Mouse (Mus musculus) intestine, postnatal 0 days (tissue): ENCODE results near the gene Dlgap1. TPM values are rescaled to one million over a fixed set of nuclear protein-coding genes. Genes with fewer than 3 reads are reported as not detected.

Experiments used
- ATAC-seq: fragments of 200-750 bp; cut with Nextera tagmentation; 2 replicates; pipeline ENCODE4 v1.8.0; 2017; ENCODE audit warnings: mild to moderate bottlenecking, moderate TSS enrichment, moderate library complexity
- H3K27ac ChIP-seq: fragments of 300-500 bp; sonication (generic); 2 replicates; pipeline ENCODE4 v1.5.1; 2014; ENCODE audit warnings: mild to moderate bottlenecking, low read depth, low read length, moderate library complexity
- H3K27me3 ChIP-seq: fragments of 300-500 bp; sonication (generic); replicated peaks from 2 replicates; pipeline ENCODE4 v1.6.1; 2014; ENCODE audit warnings: low read length, mixed read lengths; ENCODE audit not compliant: control insufficient read depth, insufficient read depth
- H3K36me3 ChIP-seq: fragments of 300-500 bp; sonication (generic); 2 replicates; pipeline ENCODE4 v1.6.1; 2014; ENCODE audit warnings: mild to moderate bottlenecking, moderate library complexity; ENCODE audit not compliant: control insufficient read depth, insufficient read depth
- H3K4me1 ChIP-seq: fragments of 300-500 bp; sonication (generic); replicated peaks from 2 replicates; pipeline ENCODE4 v1.6.1; 2014; ENCODE audit warnings: antibody characterized with exemption, low read length, mixed read lengths; ENCODE audit not compliant: control insufficient read depth, insufficient read depth
- H3K4me2 ChIP-seq: fragments of 300-500 bp; sonication (generic); replicated peaks from 2 replicates; pipeline ENCODE4 v1.6.1; 2014; ENCODE audit warnings: low read depth, mild to moderate bottlenecking, moderate library complexity
- H3K4me3 ChIP-seq: fragments of 300-500 bp; sonication (generic); 2 replicates; pipeline ENCODE4 v1.5.1; 2014; ENCODE audit warnings: low read depth, low read length
- H3K9ac ChIP-seq: fragments of 300-500 bp; sonication (generic); 2 replicates; pipeline ENCODE4 v1.6.1; 2014; ENCODE audit warnings: mild to moderate bottlenecking, low read depth, low read length
- H3K9me3 ChIP-seq: fragments of 300-500 bp; sonication (generic); 2 replicates; pipeline ENCODE4 v1.6.1; 2016; ENCODE audit warnings: mixed run types; ENCODE audit not compliant: control insufficient read depth
- CTCF ChIP-seq: sonication (generic); IDR thresholded peaks from 2 replicates; pipeline ENCODE4 v1.5.1; 2016; ENCODE audit warnings: low read depth, mild to moderate bottlenecking, control low read depth, antibody characterized with exemption, moderate library complexity
- WGBS: fragments of 180-500 bp; shearing (Covaris S2); extraction: QIAGEN DNeasy Blood & Tissue Kit; methylation state at CpG from one replicate; pipeline ENCODE4 v1.1.7; 2014; 5-methylcytosine and 5-hydroxymethylcytosine counted together
- polyA plus RNA-seq: library from polyadenylated mRNA; unstranded; fragments of >200 nt; fragmentation: Nextera tagmentation; extraction: Ambion mirVana; gene quantifications from 2 replicates; pipeline ENCODE4 v1.2.1, GENCODE M21; 2015

Dlgap1 gene
- polyA plus RNA-seq, 1 experiment from 2014 or later = 0.85 TPM

GRCm38 (mm10) chr17:70664484-70665040 is 695.7 kb downstream of the Dlgap1 start:
- H3K4me2 ChIP-seq = no peak overlapping the region
- no peaks in the 10 kb centered on the region for H3K36me3 ChIP-seq
- H3K4me1 ChIP-seq = no peaks in the 10 kb centered on the region
- H3K4me3 ChIP-seq = no peak overlapping the region
- H3K27me3 ChIP-seq = no peaks in the 10 kb centered on the region
- no peaks in the 10 kb centered on the region for H3K9me3 ChIP-seq
- H3K9ac ChIP-seq = no peak overlapping the region
- H3K27ac ChIP-seq = no peak overlapping the region
- TF ChIP-seq CTCF = no peak
- no peak for ATAC-seq

GRCm38 (mm10) chr17:70673985-70674384 is 705.1 kb downstream of the Dlgap1 start:
- no peak overlapping the region for H3K9ac ChIP-seq
- 83% methylated on average over 13 of the region's 13 CpGs for WGBS
- H3K4me1 ChIP-seq = no peaks in the 10 kb centered on the region
- no peak for ATAC-seq
- TF ChIP-seq CTCF = no peak
- no peak overlapping the region for H3K27ac ChIP-seq
- no peak overlapping the region for H3K4me2 ChIP-seq
- H3K27me3 ChIP-seq = no peaks in the 10 kb centered on the region
- no peaks in the 10 kb centered on the region for H3K9me3 ChIP-seq
- H3K36me3 ChIP-seq = no peaks in the 10 kb centered on the region
- H3K4me3 ChIP-seq = no peak overlapping the region

- Histone ChIP-seq H3K4me1 (no peaks in the 10 kb centered on the region), H3K9ac (no peak overlapping the region), H3K36me3 (no peaks in the 10 kb centered on the region), H3K27ac (no peak overlapping the region), H3K4me3 (no peak overlapping the region), H3K9me3 (no peaks in the 10 kb centered on the region), H3K4me2 (no peak overlapping the region), H3K27me3 (no peaks in the 10 kb centered on the region)
- 66% methylated on average over 2 of the region's 2 CpGs for WGBS
- no peak for ATAC-seq
- TF ChIP-seq CTCF = no peak
These were observed 707.6 kb downstream of the Dlgap1 start for GRCm38 (mm10) chr17:70676522-70676921.

- Histone ChIP-seq H3K36me3 (no peaks in the 10 kb centered on the region), H3K27ac (no peak overlapping the region), H3K27me3 (no peaks in the 10 kb centered on the region), H3K9me3 (no peaks in the 10 kb centered on the region), H3K4me1 (no peaks in the 10 kb centered on the region), H3K4me3 (no peak overlapping the region), H3K4me2 (no peak overlapping the region), H3K9ac (no peak overlapping the region)
- peak; percentile 95 for TF ChIP-seq CTCF
- 13% methylated on average over 15 of the region's 15 CpGs for WGBS
- no peak for ATAC-seq
These were observed 714.8 kb downstream of the Dlgap1 start for GRCm38 (mm10) chr17:70683561-70684167.

GRCm38 (mm10) chr17:70690174-70690573 is 721.3 kb downstream of the Dlgap1 start:
- no peak for ATAC-seq
- Histone ChIP-seq H3K27ac (no peak overlapping the region), H3K9ac (no peak overlapping the region), H3K36me3 (no peaks in the 10 kb centered on the region), H3K4me3 (no peak overlapping the region), H3K27me3 (no peaks in the 10 kb centered on the region), H3K4me2 (no peak overlapping the region), H3K9me3 (no peaks in the 10 kb centered on the region), H3K4me1 (no peaks in the 10 kb centered on the region)
- 82% methylated on average over 6 of the region's 6 CpGs for WGBS
- TF ChIP-seq CTCF = no peak

GRCm38 (mm10) chr17:70690598-70690997 is 721.7 kb downstream of the Dlgap1 start:
- Histone ChIP-seq H3K27ac (no peak overlapping the region), H3K9me3 (no peaks in the 10 kb centered on the region), H3K36me3 (no peaks in the 10 kb centered on the region), H3K27me3 (no peaks in the 10 kb centered on the region), H3K9ac (no peak overlapping the region), H3K4me1 (no peaks in the 10 kb centered on the region), H3K4me3 (no peak overlapping the region), H3K4me2 (no peak overlapping the region)
- TF ChIP-seq CTCF = no peak
- 86% methylated on average over 8 of the region's 8 CpGs for WGBS
- ATAC-seq = no peak
